Mouse (Mus musculus) small intestine, adult 2 months (tissue): ENCODE measurements around the gene Epb41l2.

Experiments used
- CTCF ChIP-seq: fragments of 200-500 bp; IDR thresholded peaks from 2 replicates; pipeline ENCODE4 v1.5.1; 2012; ENCODE audit warnings: low read depth, mild to moderate bottlenecking, control low read depth, inconsistent platforms, low read length, moderate library complexity, mixed read lengths; ENCODE audit not compliant: insufficient replicate concordance, insufficient read length; ENCODE audit errors: extremely low read depth
- POLR2A ChIP-seq: fragments of 200-500 bp; IDR thresholded peaks from 2 replicates; pipeline ENCODE4 v1.6.1; 2012; ENCODE audit warnings: low read depth, mild to moderate bottlenecking, control low read depth, inconsistent platforms, low read length, moderate library complexity

- no peak for TF ChIP-seq CTCF
- no peak for TF ChIP-seq POLR2A
Observed at GRCm38 (mm10) chr10:25534467-25534866, 174.9 kb downstream of the Epb41l2 start.
